11 mouse cellular contexts compared by ENCODE assay signal in the genomic region with DNA sequence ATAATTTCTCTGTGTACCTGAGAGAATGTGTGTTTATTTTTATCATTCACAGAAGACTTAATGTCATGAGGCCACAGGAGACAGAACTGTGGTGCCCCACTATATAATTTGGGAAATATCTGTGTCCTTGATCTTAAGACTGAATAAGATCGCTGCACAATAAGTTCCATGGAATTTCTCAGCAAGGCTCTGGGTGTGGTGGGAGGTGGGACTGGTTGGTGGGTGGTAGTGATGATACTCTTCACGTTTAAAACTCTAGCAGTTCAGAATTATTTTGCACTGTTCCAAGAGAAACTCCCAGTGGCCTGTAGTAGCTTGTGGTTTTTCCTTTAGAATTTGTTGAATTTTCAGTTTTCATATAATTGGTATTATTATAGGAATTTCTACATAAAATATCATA.
"Had no signal": no experiment of that assay in that cellular context is flagged by ENCODE, and none has a peak within 500 bp of the region (broad histone marks: within the 10 kb centered on the region; RNA-seq: fewer than 3 reads in every experiment).

No protein-coding gene starts in this region.

- DNase-seq: kidney, adult 11 months; kidney, adult 8-10 months; kidney, postnatal 14 days; kidney, postnatal 4 days; liver; lung, adult 18-20 months; lung, postnatal 14 days; lung, postnatal 4 days; midbrain, embryonic 14.5 days; right cerebral cortex, postnatal 4 days; thymus, postnatal 25 days had no signal
